Mouse (Mus musculus): Measurements from ENCODE around the gene Dffa. TPM values are rescaled to one million over a fixed set of nuclear protein-coding genes. Genes with fewer than 3 reads are reported as not detected.

Gene Dffa
- total and polyA plus RNA-seq, 3 experiments = 23.4 to 44.8 (median 26.8) TPM

DNA sequence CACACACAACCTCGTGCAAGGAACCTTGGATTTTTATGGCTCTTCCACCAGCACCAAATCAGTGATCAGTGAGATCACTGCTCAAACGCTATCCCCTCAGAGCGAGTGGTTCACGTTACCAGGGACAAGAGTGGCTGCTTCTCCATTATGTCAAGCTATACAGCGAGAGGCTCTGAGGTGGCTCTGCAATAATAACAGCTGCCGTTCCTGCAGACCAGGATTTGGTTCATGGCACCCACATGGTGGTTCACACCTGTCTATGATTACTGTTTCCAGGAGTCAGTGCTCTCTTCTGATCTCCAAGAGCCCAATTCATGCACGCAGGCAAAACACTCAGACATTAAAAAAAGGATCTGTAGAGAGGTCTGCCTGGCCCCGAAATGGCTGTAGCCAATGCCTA lies 34.6 kb downstream of the Dffa start:
- Histone ChIP-seq H3K36me3 (replicated peaks in 1 of 2; ENCODE audit: control insufficient read depth in 1 of 2, insufficient read depth in 1 of 2, low read length in 1 of 2) (peaks cover 0 to 5% of the 10 kb centered on the region in 2 experiments), H3K79me2 (replicated peaks; ENCODE audit: control insufficient read depth, extremely low read depth, insufficient read depth, poor library complexity, severe bottlenecking) (0 out of 2 replicates have a peak, but pooled peaks cover 5% of the 10 kb centered on the region), H3K4me3 (replicated peaks in 1 of 3; ENCODE audit: low read depth in 2 of 3, low read length in 2 of 3, poor library complexity in 1 of 3) (no peak overlapping the region), H3K9ac (ENCODE audit: insufficient read depth, low read depth) (no peak overlapping the region), H3K9me3 (replicated peaks; ENCODE audit: low read length) (peaks cover 5% of the 10 kb centered on the region), H3K27ac (ENCODE audit: insufficient read depth, low read depth) (no peak overlapping the region), H3K4me1 (ENCODE audit: control insufficient read depth in 1 of 2, insufficient read depth in 2 of 2) (peaks cover 0 to 22% of the 10 kb centered on the region in 2 experiments), H3K4me2 (ENCODE audit: insufficient read depth, low read depth, poor library complexity, severe bottlenecking) (no peak overlapping the region), H3K27me3 (replicated peaks) (no peaks in the 10 kb centered on the region)
- dilution Hi-C loops (cut with MboI; ENCODE audit: extremely low pct_ligation_motif_present, extremely low pct_unique_long_range_greater_than_20kb, low sequenced_read_pairs) = no loop called here
- no peak for TF ChIP-seq CTCF (conservative IDR thresholded peaks at IDR 0.05 in 1 of 2, IDR thresholded peaks at IDR 0.05 in 1 of 2; ENCODE audit: low read depth in 2 of 2, low read length in 2 of 2)
- no peak for TF ChIP-seq JUND (conservative IDR thresholded peaks at IDR 0.05; ENCODE audit: low read depth, low read length)
- no peak for TF ChIP-seq PAX5 (IDR thresholded peaks at IDR 0.05; ENCODE audit: low read length)
- no peak for TF ChIP-seq GABPA (IDR thresholded peaks at IDR 0.05; ENCODE audit: insufficient replicate concordance, low read depth, low read length)
- no peak for TF ChIP-seq MXI1 (IDR thresholded peaks at IDR 0.05; ENCODE audit: low read depth, low read length)
- no peak for TF ChIP-seq MEF2A (IDR thresholded peaks at IDR 0.05; ENCODE audit: borderline replicate concordance, low read depth, low read length)
- no peak for TF ChIP-seq TBP (conservative IDR thresholded peaks at IDR 0.05; ENCODE audit: low read depth, low read length)
- no peak for TF ChIP-seq SMC3 (IDR thresholded peaks at IDR 0.05; ENCODE audit: low read depth, low read length)
- no peak for TF ChIP-seq ZC3H11A (IDR thresholded peaks at IDR 0.05; ENCODE audit: low read depth, low read length)
- no peak for TF ChIP-seq ZKSCAN1 (IDR thresholded peaks at IDR 0.05; ENCODE audit: borderline replicate concordance, low read depth, low read length)
- no peak for TF ChIP-seq MAZ (IDR thresholded peaks at IDR 0.05; ENCODE audit: low read depth, low read length)
- no peak for TF ChIP-seq KAT2A (IDR thresholded peaks at IDR 0.05; ENCODE audit: insufficient replicate concordance, low read length)
- TF ChIP-seq MAFK (IDR thresholded peaks at IDR 0.05; ENCODE audit: insufficient replicate concordance, low read length) = no peak
- no peak for TF ChIP-seq IRF4 (IDR thresholded peaks at IDR 0.05; ENCODE audit: low read depth, low read length)
- no peak for TF ChIP-seq NELFE (IDR thresholded peaks at IDR 0.05; ENCODE audit: low read depth, low read length)
- TF ChIP-seq JUN (IDR thresholded peaks at IDR 0.05; ENCODE audit: insufficient read depth, low read depth, low read length) = no peak
- TF ChIP-seq POLR2A (IDR thresholded peaks at IDR 0.05; ENCODE audit: low read depth, low read length) = no peak
- no peak for TF ChIP-seq MYC (IDR thresholded peaks at IDR 0.05; ENCODE audit: low read depth, low read length)
- TF ChIP-seq MAX (IDR thresholded peaks at IDR 0.05; ENCODE audit: low read length) = no peak
- in situ Hi-C loops (cut with MboI; ENCODE audit: low pct_ligation_motif_present, low pct_unique_long_range_greater_than_20kb, low sequenced_read_pairs) = no loop called here
- DNase-seq (ENCODE audit: extremely low read depth) = no peak

GRCm38 (mm10) chr4:149143594-149143993 lies 39.6 kb downstream of the Dffa start:
- H3K4me2 ChIP-seq (ENCODE audit: insufficient read depth, low read depth, poor library complexity, severe bottlenecking) = no peak overlapping the region
- no peak overlapping the region for H3K9ac ChIP-seq (ENCODE audit: insufficient read depth, low read depth)
- H3K79me2 ChIP-seq (replicated peaks; ENCODE audit: control insufficient read depth, extremely low read depth, insufficient read depth, poor library complexity, severe bottlenecking) = no peaks in the 10 kb centered on the region
- dilution Hi-C loops (cut with MboI; ENCODE audit: extremely low pct_ligation_motif_present, extremely low pct_unique_long_range_greater_than_20kb, low sequenced_read_pairs) (no loop called here), in situ Hi-C loops (cut with MboI; ENCODE audit: low pct_ligation_motif_present, low pct_unique_long_range_greater_than_20kb, low sequenced_read_pairs) (loop anchor here (5.0 to 10.0 kb wide), 2 partner anchors 181 to 404 kb away; no protein-coding TSS in a partner anchor)
- TF ChIP-seq CHD2 (IDR thresholded peaks at IDR 0.05; ENCODE audit: low read length) (no peak), ZMIZ1 (IDR thresholded peaks at IDR 0.05; ENCODE audit: low read depth, low read length) (no peak), TBP (conservative IDR thresholded peaks at IDR 0.05; ENCODE audit: low read depth, low read length) (no peak), EP300 (IDR thresholded peaks at IDR 0.05; ENCODE audit: low read length) (no peak), IRF4 (IDR thresholded peaks at IDR 0.05; ENCODE audit: low read depth, low read length) (no peak), ZNF384 (IDR thresholded peaks at IDR 0.05; ENCODE audit: low read depth, low read length) (no peak), UBTF (IDR thresholded peaks at IDR 0.05; ENCODE audit: low read depth, low read length) (no peak), MAX (IDR thresholded peaks at IDR 0.05; ENCODE audit: low read length) (no peak), CHD1 (IDR thresholded peaks at IDR 0.05; ENCODE audit: low read depth, low read length) (no peak), HCFC1 (IDR thresholded peaks at IDR 0.05; ENCODE audit: low read depth, low read length) (no peak), PAX5 (IDR thresholded peaks at IDR 0.05; ENCODE audit: low read length) (no peak), RAD21 (IDR thresholded peaks at IDR 0.05; ENCODE audit: low read depth, low read length) (no peak), CTCF (conservative IDR thresholded peaks at IDR 0.05 in 1 of 2, IDR thresholded peaks at IDR 0.05 in 1 of 2; ENCODE audit: low read depth in 2 of 2, low read length in 2 of 2) (no peak), SIN3A (IDR thresholded peaks at IDR 0.05; ENCODE audit: low read length) (no peak), MYC (IDR thresholded peaks at IDR 0.05; ENCODE audit: low read depth, low read length) (no peak), JUN (IDR thresholded peaks at IDR 0.05; ENCODE audit: insufficient read depth, low read depth, low read length) (no peak), MEF2A (IDR thresholded peaks at IDR 0.05; ENCODE audit: borderline replicate concordance, low read depth, low read length) (no peak), MAZ (IDR thresholded peaks at IDR 0.05; ENCODE audit: low read depth, low read length) (no peak), USF1 (IDR thresholded peaks at IDR 0.05; ENCODE audit: low read depth, low read length) (no peak)
- peaks cover 0 to 17% of the 10 kb centered on the region in 2 experiments; a peak in 2 of 4 replicates for H3K4me1 ChIP-seq (ENCODE audit: control insufficient read depth in 1 of 2, insufficient read depth in 2 of 2)
- H3K4me3 ChIP-seq (replicated peaks in 1 of 3; ENCODE audit: low read depth in 2 of 3, low read length in 2 of 3, poor library complexity in 1 of 3) = no peak overlapping the region
- H3K27me3 ChIP-seq (replicated peaks) = no peaks in the 10 kb centered on the region
- no peak overlapping the region for H3K27ac ChIP-seq (ENCODE audit: insufficient read depth, low read depth)
- no peaks in the 10 kb centered on the region for H3K36me3 ChIP-seq (replicated peaks in 1 of 2; ENCODE audit: control insufficient read depth in 1 of 2, insufficient read depth in 1 of 2, low read length in 1 of 2)
- DNase-seq (ENCODE audit: extremely low read depth) = no peak
- H3K9me3 ChIP-seq (replicated peaks; ENCODE audit: low read length) = peaks cover 5% of the 10 kb centered on the region

Measured in CH12.LX (cell line).